Mouse (Mus musculus) spleen, adult 2 months (tissue): Measurements from ENCODE around the gene Pcdh19. TPM values are rescaled to one million over a fixed set of nuclear protein-coding genes. Genes with fewer than 3 reads are reported as not detected.

Source experiments
- DNase-seq, 2 experiments: peaks; one replicate each; pipeline versions ENCODE4 v3.0.0 to v3.0.0-alpha.2; 2012 to 2021; ENCODE audit warnings: low spot score in 2 of 2, low read depth in 1 of 2
- H3K27ac ChIP-seq: fragments of 200-500 bp; 2 replicates; pipeline ENCODE4 v1.5.1; 2012; ENCODE audit warnings: low read length, inconsistent platforms; ENCODE audit not compliant: insufficient read depth
- H3K27me3 ChIP-seq: fragments of 200-500 bp; 2 replicates; pipeline ENCODE4 v1.6.1; 2012; ENCODE audit warnings: mild to moderate bottlenecking, moderate library complexity, low read length, inconsistent platforms; ENCODE audit not compliant: control insufficient read depth, insufficient read depth
- H3K36me3 ChIP-seq: fragments of 200-500 bp; 2 replicates; pipeline ENCODE4 v1.6.1; 2012; ENCODE audit warnings: mild to moderate bottlenecking, low read length, inconsistent platforms; ENCODE audit not compliant: control insufficient read depth, insufficient read depth
- H3K4me1 ChIP-seq: fragments of 200-500 bp; 2 replicates; pipeline ENCODE4 v1.6.1; 2011; ENCODE audit warnings: inconsistent platforms; ENCODE audit not compliant: control insufficient read depth, insufficient read depth, insufficient read length
- H3K4me3 ChIP-seq: fragments of 200-500 bp; 2 replicates; pipeline ENCODE4 v1.5.1; 2011; ENCODE audit warnings: mild to moderate bottlenecking, inconsistent platforms; ENCODE audit not compliant: insufficient read depth, insufficient read length; ENCODE audit errors: extremely low read depth
- CTCF ChIP-seq: fragments of 200-500 bp; IDR thresholded peaks from 2 replicates; pipeline ENCODE4 v1.5.1; 2011; ENCODE audit warnings: mild to moderate bottlenecking, inconsistent platforms; ENCODE audit not compliant: insufficient read depth, insufficient read length, insufficient replicate concordance; ENCODE audit errors: extremely low read depth
- POLR2A ChIP-seq: fragments of 200-500 bp; IDR thresholded peaks from 2 replicates; pipeline ENCODE4 v1.6.1; 2011; ENCODE audit warnings: low read depth, low read length, inconsistent platforms
- WGBS: fragments of 180-500 bp; shearing (Covaris S2); methylation state at CpG from one replicate; pipeline ENCODE4 v1.1.7; 2018; 5-methylcytosine and 5-hydroxymethylcytosine counted together
- polyA plus RNA-seq: library from polyadenylated mRNA; depleted of rRNA; stranded (reverse); fragments of >200 nt; gene quantifications from 2 replicates; pipeline ENCODE4 v1.2.3, GENCODE M21; 2012

The Pcdh19 gene
- polyA plus RNA-seq, 1 experiment = 0.04 TPM

DNA sequence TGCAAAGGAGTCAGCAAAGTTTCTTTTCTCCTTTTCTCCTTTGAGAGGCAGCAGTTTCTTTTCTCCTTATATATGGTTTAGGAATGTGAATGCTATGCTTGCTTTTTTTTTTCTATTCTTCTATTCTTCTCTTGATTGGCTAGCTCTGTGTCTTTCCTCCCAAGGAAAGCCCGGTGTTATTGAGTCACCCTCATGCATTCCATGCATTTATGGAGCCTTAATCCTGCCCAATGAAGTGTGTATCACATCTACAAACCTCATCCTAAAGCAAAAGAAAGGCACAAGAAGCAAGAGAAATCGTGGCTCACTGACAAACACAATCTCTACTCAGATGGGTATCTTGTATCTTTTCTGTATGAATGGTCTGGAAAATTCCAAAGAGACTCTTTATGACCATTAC is 41.0 kb downstream of the Pcdh19 start:
- H3K27ac ChIP-seq = no peak overlapping the region
- WGBS = 66% methylated on average over 2 of the region's 2 CpGs
- TF ChIP-seq CTCF (no peak), POLR2A (no peak)
- no peaks in the 10 kb centered on the region for H3K4me1 ChIP-seq
- H3K36me3 ChIP-seq = no peaks in the 10 kb centered on the region
- no peak for DNase-seq
- H3K4me3 ChIP-seq = no peak overlapping the region
- H3K27me3 ChIP-seq = no peaks in the 10 kb centered on the region

DNA sequence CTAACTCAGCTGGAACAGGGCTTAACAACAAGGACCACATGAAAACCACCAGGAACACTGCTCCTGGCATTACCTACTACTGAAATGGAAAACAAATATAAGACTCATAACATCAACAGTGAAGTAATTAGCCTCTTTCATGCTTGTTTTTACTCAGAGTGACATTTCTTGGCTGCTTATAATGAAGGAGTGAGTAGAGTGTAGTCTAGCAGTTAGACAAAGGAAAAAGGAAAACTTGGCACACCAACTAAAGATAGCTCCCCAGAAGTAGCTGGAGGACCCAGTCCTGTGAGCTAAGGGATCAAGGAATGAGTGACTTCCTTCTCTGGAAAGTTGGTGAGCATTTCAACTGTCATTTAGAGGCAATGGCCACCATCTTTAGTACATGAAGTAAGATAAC is 49.3 kb downstream of the Pcdh19 start:
- no peaks in the 10 kb centered on the region for H3K36me3 ChIP-seq
- DNase-seq = no peak
- no peaks in the 10 kb centered on the region for H3K27me3 ChIP-seq
- no peaks in the 10 kb centered on the region for H3K4me1 ChIP-seq
- no peak overlapping the region for H3K27ac ChIP-seq
- TF ChIP-seq POLR2A (no peak), CTCF (no peak)
- H3K4me3 ChIP-seq = no peak overlapping the region

DNA sequence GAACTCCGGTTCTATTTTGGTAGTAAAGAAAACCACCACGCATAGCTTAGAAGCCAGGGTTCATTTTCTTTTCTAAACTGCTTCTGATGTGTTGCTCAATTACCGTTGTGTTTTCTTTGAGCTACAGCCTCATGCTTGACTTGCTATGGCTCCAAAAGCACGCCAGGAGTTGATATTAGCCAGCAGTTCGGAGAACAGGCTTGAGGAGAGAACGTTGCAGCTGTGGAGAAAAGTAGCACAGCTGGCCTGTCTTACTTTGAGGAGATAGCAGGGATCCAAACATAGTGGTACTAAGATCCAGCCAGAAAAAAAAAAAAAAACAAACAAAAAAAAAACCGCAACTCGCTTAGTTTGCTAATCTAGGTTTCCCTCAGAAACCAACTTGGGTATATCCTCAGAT is 59.2 kb downstream of the Pcdh19 start:
- no peaks in the 10 kb centered on the region for H3K4me1 ChIP-seq
- no peaks in the 10 kb centered on the region for H3K36me3 ChIP-seq
- WGBS = 83% methylated on average over 8 of the region's 8 CpGs
- no peak for TF ChIP-seq CTCF
- no peak for TF ChIP-seq POLR2A
- no peak overlapping the region for H3K4me3 ChIP-seq
- no peak for DNase-seq
- no peak overlapping the region for H3K27ac ChIP-seq
- no peaks in the 10 kb centered on the region for H3K27me3 ChIP-seq

DNA sequence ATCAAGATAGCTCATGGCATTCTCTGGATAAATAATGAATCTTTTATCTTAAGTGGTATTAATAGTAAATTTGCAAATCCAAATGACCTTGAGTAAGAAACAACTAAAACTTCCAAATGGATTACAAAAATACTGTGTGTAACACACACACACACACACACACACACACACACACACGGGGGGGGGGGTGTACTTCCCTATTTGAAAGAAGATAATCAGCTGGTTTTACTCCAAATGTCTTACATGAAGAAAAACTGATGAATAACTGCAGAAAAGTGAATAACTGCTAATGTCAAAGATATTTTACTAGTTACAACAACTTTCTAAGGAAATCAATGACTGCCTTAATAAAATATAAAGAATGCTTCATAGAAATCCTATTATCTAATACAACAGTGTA is 70.6 kb downstream of the Pcdh19 start:
- H3K4me1 ChIP-seq = no peaks in the 10 kb centered on the region
- TF ChIP-seq CTCF = no peak
- TF ChIP-seq POLR2A = no peak
- 29% methylated on average over 1 of the region's 1 CpGs for WGBS
- DNase-seq = no peak
- no peaks in the 10 kb centered on the region for H3K27me3 ChIP-seq
- H3K27ac ChIP-seq = no peak overlapping the region
- H3K36me3 ChIP-seq = no peaks in the 10 kb centered on the region
- H3K4me3 ChIP-seq = no peak overlapping the region

DNA sequence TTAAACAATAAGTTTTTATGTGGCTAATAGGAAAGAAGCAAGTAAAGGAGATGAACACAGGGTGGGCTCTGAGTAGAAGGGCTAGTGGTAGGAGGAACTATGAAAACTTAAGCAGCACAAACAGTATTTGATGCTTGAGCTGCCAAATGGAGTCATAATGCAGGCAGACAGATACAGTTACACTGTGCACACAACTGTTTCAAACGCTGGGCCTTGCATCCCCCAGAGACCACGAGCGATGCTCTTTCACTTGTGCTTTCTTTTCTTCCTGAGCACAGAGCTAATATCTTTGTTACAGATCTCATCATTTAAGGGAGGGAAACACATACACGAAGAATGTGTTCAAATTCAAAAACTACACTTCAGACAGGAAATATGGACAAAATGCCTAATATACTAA is 83.0 kb downstream of the Pcdh19 start:
- Histone ChIP-seq H3K4me3 (no peak overlapping the region), H3K4me1 (no peaks in the 10 kb centered on the region), H3K36me3 (no peaks in the 10 kb centered on the region), H3K27ac (no peak overlapping the region), H3K27me3 (no peaks in the 10 kb centered on the region)
- no peak for DNase-seq
- 66% methylated on average over 4 of the region's 4 CpGs for WGBS
- no peak for TF ChIP-seq POLR2A
- TF ChIP-seq CTCF = no peak

DNA sequence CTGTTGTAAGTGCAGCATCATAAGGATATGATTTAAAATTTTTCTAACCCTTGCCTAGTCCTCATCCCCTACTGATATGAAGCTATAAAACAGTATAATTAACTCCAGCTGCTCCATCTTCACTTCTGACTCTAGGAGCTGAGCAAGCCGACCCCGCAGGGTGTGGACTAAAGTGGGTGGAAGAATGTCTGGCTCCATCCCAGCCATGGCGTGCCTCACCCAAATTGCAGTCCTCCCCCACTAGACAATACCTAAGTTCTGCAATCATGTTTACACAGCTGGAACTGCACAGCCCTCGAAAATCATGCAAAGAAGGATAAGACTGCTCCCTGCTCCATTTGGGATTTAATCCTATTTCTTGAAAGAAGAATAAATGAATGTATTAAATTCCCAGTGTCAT is 84.5 kb downstream of the Pcdh19 start:
- TF ChIP-seq CTCF (no peak), POLR2A (no peak)
- no peaks in the 10 kb centered on the region for H3K27me3 ChIP-seq
- no peak overlapping the region for H3K27ac ChIP-seq
- 69% methylated on average over 4 of the region's 4 CpGs for WGBS
- H3K4me1 ChIP-seq = no peaks in the 10 kb centered on the region
- no peak overlapping the region for H3K4me3 ChIP-seq
- H3K36me3 ChIP-seq = no peaks in the 10 kb centered on the region
- DNase-seq = no peak

DNA sequence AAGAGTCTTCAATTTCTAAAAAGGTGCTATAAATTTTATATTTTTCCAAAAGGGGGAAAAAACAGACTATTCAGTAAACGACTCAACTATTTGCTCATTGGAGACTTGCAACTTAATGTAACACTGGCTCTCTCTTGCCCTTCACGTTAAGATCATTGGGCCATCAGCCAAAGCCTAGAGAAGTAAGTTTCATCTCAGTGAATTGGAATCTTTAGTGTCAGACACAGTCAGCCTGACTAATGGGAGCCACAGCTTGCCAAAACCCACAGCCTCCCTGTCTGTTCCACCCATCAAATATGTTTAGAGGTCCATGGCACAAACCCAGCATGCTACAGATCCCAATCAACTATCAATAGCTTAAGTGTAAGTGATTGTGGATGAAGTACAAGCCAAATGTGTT is 86.7 kb downstream of the Pcdh19 start:
- H3K4me3 ChIP-seq = no peak overlapping the region
- no peak overlapping the region for H3K27ac ChIP-seq
- no peak for DNase-seq
- no peak for TF ChIP-seq CTCF
- no peaks in the 10 kb centered on the region for H3K4me1 ChIP-seq
- no peaks in the 10 kb centered on the region for H3K27me3 ChIP-seq
- H3K36me3 ChIP-seq = no peaks in the 10 kb centered on the region
- 81% methylated on average over 2 of the region's 2 CpGs for WGBS
